Mouse (Mus musculus): ENCODE measurements around the gene Atg4d.

DNA sequence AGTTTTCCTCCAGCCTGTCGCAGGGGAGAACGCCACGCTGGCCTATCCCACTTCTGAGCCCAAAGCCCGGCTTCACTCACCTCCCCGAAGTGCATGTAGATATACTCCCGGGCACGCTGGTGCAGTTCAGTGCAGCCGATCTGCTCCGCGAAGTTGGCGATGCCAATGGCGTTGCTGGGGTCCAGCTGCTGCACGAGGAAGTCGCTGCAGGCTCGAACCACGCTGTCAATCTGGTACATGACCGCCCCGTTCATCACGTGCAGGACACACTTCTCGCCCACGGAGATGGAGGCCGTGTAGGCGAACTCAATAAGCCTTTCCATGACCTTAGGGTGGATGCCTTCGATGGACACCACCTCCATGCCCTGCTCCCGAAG, 28.1 kb upstream of the Atg4d start:
- TF ChIP-seq HCFC1 (IDR thresholded peaks at IDR 0.05; ENCODE audit: borderline replicate concordance, insufficient read depth, low read length) (no peak), CHD2 (IDR thresholded peaks at IDR 0.05; ENCODE audit: low read depth, low read length) (no peak)

All from ES-E14 (cell line).